Mouse (Mus musculus): ENCODE data around the gene Fam234b.

Fam234b gene

DNA sequence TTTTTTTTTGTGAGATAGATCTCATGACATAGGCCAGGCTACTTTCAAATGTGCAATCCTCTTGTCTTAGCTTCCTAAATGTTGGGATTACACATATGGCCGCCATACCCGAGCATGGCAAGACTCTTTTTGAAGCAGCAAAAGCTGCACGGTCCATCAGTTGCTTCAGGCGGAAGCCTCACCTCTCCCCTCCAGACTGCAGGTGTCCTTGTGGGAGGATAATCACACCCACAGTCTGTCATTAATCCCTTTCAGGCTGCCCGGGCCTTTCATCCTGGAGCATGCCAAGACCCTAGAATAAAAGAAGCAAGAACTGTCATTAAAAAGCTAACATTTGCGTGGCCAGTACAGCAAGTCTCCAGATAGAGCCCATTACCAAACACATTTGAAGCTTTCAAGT is 71.8 kb downstream of the Fam234b start:
- no peak for DNase-seq (ENCODE audit: low spot score)

DNA sequence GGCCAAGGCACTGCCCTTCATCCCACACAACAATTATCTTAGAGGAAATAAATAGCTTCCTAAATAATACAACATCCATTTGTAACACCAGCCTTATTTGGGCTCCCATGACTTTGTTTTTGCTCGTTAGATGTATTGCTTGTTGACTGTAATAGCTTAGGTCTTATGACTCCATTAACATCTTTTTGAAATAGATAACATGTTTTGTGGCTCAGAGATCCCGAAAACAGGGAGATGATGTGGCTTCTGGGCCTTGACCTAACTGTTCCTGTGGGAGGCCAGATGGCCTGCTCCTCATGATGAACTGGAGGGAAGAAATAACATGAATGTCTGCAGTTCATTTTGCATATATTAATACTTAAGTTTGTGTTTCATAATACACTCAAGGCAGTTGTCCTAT is 74.0 kb downstream of the Fam234b start:
- no peak for DNase-seq (ENCODE audit: low spot score)

DNA sequence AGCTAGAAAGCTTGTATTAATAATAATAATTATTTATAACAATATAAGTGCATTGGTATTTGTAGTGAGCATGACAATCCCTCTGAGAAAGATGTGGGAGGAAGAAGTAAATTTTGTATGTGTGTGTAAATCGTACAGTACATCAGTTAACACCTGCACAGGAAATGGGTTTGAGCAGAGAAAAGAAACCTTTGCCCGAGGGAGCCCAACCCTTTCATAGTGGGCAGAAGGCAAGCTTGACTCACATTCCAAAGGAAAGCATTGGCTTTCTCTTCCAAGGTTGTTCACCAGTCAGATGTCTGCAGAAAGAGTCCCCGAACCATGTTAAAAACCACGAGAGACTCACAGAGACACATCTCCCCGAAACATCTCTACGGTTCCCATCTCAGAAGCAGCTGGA is 75.3 kb downstream of the Fam234b start:
- DNase-seq (ENCODE audit: low spot score), result no peak

DNA sequence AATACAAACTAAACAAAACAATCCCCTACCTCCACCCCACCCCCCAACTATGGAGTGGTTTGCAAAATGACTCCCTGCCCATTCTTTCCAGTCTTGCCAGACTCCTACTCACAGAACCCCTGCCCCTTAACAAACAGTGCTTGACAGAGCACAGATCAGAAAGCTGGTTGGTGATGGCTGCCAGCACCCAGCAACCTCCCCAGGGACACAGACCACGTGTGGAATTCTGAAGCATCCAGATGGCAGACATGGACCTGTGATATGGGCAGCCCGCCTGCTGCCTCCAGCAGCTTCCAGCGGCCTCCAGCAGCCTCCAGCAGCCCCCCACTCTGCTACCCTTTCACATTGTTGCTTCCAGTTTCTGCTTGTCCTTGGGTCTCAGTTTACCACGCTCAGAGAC is 77.5 kb downstream of the Fam234b start:
- no peak for DNase-seq (ENCODE audit: low spot score)

DNA sequence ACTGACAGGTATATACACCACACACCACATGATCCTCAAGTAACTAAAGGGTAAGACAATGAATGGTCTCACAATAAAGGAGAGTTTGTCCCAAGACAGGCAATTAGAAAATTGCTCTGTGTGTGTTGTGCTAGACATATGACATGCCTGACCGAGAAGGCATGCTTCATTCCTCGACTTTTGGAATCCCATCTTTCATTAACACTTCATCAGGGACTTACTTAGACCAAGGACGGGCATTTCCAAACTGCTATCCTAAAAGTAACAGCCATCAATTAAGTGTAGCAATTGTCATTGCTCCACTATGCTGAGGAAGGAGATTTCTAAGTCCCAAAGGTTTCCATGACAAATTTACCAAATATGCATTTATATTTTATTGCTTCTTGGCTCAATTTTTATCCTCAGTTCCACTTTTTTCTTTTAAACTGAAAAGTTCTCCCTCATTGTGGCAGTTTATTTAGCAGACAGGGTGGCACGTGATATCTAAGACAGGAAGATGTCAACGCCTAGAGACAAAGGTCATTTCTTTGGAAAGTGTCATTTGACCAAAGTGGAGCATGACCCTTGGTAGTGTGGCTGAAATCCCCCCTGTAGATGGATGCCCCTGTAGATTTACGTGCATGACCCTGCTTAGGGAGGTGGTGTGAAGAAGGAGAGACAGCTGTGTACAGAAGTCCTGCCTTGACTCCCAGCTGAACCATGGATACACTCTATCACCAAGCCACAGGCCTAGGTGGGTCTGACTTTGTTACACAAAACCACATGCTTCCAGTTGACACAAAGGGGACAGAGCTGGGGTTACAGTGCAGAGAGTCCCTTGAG is 78.9 kb downstream of the Fam234b start:
- no peak for DNase-seq (ENCODE audit: low spot score)

DNA sequence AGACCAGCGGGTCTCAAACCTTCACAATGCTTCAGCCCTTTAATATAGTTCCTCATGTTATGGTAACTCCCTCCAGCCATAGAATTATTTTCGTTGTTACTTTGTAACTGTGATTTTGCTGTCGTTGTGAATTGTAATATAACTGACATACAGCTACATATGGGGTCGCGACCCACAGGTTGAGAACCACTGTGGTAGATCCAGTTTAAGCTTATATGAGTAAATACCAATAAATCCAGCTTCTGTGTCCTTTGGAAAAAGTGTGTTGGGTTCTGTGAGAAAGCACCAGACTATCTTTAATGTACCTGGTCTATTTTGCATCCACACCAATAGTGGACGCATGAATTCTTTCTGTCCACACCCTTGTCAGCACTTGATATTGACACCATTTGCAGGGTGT is 80.5 kb downstream of the Fam234b start:
- no peak for DNase-seq (ENCODE audit: low spot score)

DNA sequence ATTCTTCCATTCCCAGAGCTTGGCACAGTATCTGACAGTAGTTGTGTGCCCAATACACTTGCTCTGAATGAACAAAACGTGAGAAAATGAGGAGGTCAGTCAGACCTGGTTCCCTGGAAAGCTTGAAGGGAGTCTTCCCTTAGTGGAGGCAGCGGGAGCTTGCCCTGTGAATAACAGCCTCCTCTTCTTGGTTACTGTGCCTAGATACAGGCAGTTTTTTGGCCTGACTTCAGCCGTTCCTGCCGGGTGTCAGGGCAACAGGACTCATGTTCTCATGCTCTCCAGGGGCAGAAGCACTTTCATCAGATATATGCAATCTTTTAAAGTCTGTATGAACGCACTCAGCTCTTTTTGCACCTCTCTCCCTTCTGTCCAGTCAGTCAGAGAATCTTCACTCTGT is 81.5 kb downstream of the Fam234b start:
- DNase-seq (ENCODE audit: low spot score), result no peak

DNA sequence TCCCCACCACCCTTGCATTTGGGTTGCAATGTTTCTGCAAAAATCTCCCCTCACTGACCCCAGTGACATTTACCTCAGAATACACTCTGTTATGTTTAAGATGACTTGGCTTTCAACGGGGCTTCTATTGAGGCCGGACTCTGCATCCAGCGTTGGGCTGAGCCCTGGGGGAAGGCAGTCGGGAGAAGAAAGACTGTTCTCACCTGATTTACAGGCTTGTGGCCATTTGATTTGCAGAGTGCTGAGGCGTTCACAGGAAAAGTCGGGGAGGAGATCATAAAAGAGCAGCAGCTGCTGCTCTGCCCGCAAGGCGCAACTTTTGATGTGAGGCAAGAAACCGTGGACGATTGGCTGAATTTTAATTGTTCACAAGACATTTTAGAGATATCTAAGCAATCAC is 82.1 kb downstream of the Fam234b start:
- no peak for DNase-seq (ENCODE audit: low spot score)

DNA sequence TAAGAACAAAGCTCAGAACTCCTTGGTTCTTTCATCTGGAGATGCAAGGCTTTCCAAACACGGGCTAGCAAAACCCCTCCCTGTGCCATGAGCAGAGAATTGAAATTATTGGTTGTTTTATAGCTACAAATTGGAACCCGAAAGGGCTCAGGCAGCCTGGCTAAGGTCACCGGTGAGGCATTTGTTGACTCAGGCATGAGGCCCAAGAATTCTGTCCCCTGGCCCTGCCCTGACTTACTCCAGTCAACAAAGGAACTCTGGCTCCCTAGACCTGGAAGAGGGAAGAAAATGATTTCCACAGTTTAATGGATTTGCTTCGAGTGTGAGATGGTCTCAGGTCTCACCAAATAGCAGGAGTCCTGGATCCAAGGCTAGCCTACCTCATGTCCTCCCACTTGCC is 94.6 kb downstream of the Fam234b start:
- DNase-seq (ENCODE audit: low spot score), result no peak

DNA sequence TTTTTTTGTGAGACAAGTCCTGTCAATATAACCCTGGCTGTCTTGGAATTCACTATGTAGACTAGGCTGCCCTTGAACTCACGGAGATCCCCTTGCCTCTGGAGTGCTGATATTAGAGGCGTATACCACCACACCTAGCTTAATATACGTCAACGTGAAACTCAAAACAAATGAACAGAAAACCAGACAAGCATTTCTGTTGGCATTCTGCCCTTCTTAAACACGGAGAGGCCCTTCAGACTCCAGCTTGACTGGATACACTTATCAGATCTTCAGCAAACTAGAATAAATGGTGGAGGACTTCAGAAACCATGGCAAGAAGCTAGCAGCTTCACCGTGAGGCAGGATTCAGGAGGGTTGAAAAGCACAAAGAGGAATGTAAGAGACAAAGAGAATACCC is 96.4 kb downstream of the Fam234b start:
- no peak for DNase-seq (ENCODE audit: low spot score)
